Mouse (Mus musculus): ENCODE results near the gene March9. TPM values are rescaled to one million over a fixed set of nuclear protein-coding genes. Genes with fewer than 3 reads are reported as not detected.
"Not testable (repeated sequence)": the region's sequence is repeated elsewhere in the genome, so short reads cannot be mapped to it uniquely, and the experiment has no call there.

March9 gene
- total RNA-seq, 2 experiments from 2014 or later, result 6.3 to 6.8 TPM

GRCm38 (mm10) chr10:127080901-127081780 lies 21.2 kb upstream of the March9 start:
- no peak for DNase-seq (ENCODE audit: low spot score in 2 of 2)

- DNase-seq (ENCODE audit: low spot score in 2 of 2), result no peak
Observed at GRCm38 (mm10) chr10:127079665-127080391, 19.8 kb upstream of the March9 start.

- DNase-seq (ENCODE audit: low spot score in 2 of 2), result no peak
Observed at GRCm38 (mm10) chr10:127078677-127079575, 18.9 kb upstream of the March9 start.

DNA sequence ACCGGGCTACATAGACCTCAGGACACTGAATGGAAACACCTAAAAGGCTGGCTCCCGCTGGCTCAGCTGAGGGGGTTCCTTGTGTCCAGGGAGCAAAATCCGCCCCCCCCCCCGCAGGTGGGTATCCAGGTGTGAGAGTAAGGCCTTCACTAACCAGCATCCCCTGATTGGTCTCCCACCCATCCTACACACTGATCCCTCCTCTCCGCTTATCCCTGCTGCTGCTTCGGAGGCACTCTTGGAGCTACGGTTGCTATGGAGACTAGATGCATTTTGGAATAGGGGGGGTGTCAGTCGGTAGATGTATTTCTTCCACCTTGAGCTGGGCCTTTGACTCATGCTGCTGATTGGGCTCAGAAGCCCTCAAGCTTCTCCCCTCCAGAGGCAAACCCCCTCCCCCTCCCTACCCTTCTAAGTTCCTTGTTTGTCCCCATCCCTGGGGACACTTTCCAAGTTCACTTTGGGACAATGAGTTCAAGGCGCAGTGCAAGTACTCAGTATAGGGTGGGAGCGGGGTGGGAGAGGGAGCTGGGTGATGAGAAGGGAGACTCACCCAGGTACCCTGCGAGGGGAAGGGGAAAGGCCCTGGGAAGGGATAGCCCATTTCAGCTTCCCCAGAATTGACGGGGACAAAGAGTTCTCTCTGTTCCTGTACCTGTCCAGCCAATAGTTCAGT lies 18.2 kb upstream of the March9 start:
- no peak for DNase-seq (ENCODE audit: low spot score in 2 of 2)

GRCm38 (mm10) chr10:127077515-127077914 lies 17.5 kb upstream of the March9 start:
- no peak for DNase-seq (ENCODE audit: low spot score in 2 of 2)

DNA sequence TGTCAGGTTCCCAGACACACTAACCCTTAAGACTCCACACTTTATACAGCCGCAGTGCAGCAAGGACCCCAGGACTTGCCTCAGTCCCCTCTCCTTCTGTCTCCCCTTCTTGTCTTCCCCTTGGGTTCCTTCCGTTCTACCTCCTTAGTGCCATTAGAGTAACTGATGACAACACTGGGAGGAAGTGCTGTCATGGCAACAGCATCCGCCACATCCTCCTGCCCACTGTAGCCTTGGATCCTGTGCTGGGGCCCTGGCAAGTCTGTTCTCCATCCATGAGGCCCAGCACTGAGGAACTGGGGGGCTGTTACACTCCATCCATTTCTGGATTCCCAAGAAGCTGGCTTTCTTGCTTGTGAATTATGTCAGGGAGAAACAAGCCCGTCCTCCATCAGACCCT lies 16.1 kb upstream of the March9 start:
- DNase-seq (ENCODE audit: low spot score in 2 of 2), result no peak

- no peak for DNase-seq (ENCODE audit: low spot score in 2 of 2)
Observed at GRCm38 (mm10) chr10:127075651-127076050, 15.7 kb upstream of the March9 start.

GRCm38 (mm10) chr10:127075080-127075479 lies 15.1 kb upstream of the March9 start, which contains the start of gene Agap2:
Gene Agap2 (plus strand): TSS chr10:127075284.
- DNase-seq (ENCODE audit: low spot score in 2 of 2), result no peak

DNA sequence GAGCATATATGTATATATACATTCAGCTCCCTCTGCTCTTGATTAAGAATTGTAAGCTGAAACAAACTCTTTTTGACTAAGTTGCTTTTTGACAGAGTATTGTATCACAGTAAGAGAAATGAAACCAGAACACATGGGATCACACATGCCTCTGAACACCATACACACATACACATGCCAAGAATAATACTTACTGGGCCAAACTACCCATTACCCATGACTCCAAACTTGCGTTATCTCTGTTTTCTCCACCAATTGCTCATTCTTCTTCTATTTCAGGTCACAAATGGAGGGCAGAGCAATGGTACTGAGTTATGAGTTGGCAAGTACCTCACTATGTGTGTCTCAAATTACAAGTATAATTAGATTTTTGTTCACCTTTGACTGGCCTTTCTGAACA lies 14.0 kb upstream of the March9 start:
- DNase-seq (ENCODE audit: low spot score in 2 of 2), result no peak

- not testable (repeated sequence) for DNase-seq (ENCODE audit: low spot score in 2 of 2)
Observed at GRCm38 (mm10) chr10:127072969-127073368, 13.0 kb upstream of the March9 start.

GRCm38 (mm10) chr10:127072270-127072669 lies 12.3 kb upstream of the March9 start:
- DNase-seq (ENCODE audit: low spot score in 2 of 2), result not testable (repeated sequence)

GRCm38 (mm10) chr10:127071203-127071602 lies 11.2 kb upstream of the March9 start:
- no peak for DNase-seq (ENCODE audit: low spot score in 2 of 2)

DNA sequence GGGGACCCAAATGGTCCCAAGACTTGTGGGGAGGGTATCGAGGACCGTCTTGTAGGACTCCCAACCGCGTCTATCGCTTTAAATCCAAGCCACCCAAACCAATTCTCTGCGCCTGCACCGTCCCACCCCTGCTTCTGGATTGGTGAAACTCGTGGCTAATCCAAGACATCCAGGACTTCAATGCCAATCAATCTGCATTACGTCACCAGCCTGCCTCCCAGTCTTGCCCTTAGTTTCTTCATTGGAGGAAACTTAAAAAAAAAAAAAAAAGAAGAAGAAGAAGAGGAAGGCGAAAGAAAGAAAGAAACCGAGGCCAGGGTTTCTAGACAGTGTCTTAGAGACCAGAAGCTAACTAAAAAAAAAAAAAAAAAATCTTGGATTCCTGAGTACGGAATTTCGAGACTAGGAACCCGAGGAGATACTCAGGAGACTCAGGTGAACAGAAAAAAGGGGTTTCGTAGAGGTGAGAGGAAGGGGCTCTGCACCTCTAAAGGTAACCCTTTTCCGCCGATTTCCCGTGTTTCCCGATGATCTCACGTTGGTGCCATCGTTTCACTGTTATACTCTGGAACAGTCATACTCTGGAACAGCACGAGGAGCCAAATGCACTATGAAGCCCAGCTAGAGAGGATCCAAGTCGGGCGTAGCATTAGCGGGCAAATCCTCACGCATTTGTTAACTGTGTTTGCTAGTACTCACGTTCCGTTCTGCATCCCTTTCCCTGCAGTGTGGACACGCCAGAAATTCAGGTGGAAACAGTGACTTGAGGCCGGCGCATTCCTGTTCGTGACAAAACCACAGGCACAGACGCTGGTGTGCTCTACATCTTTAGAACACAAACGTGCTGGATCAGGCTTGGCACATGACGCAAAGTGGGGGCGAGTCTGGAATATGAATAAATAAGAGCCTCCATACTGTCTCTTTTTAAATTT lies 10.5 kb upstream of the March9 start, which contains the start of gene Tspan31:
Gene Tspan31, minus strand, starts transcription at position 75 of the 932 bp plus-strand sequence.
- peak; percentile 68 to 71 for DNase-seq (ENCODE audit: low spot score in 2 of 2)

DNA sequence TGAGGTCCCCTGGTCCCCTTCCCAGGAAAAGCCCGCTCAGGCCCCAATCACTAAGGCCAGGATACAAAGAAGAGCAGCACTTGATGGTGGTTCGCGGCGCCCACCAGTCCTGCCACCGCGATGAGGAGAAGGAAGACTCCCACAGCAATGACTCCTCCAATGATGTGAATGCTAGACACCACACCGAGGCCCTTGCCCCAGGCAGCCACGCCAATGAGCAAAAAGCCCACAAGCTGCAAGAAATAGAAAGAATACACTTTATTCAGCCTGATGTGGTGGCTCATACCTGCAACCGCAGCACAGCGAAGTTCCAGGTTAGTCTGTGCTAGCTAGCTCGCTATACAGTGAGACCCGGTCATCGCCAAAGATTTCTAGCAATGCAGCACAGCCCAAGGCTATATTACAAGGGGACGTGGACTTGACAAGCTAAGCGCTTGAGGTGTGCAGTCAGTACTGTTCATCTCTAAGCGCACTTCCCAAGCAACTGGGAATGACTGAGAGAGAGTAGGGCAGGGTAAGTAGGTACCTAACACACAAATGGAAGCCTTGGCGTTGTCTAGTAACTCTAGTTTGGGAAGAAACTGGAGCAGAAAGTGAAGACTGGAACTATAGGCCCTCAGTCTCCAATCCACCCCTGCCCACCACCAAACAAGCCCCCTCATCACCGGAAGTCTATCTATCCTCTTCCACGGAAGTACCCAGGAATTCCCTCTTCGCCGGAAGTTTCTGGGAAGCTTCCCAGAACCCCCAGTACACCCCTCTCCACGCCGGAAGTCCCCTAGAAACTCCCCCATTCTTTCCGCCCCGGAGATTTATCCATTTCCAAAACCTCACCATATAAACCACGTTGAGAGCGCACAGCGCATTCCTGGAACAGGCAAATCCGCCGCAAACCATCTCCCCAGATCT lies 9.6 kb upstream of the March9 start:
- DNase-seq (ENCODE audit: low spot score in 2 of 2), result no peak

DNA sequence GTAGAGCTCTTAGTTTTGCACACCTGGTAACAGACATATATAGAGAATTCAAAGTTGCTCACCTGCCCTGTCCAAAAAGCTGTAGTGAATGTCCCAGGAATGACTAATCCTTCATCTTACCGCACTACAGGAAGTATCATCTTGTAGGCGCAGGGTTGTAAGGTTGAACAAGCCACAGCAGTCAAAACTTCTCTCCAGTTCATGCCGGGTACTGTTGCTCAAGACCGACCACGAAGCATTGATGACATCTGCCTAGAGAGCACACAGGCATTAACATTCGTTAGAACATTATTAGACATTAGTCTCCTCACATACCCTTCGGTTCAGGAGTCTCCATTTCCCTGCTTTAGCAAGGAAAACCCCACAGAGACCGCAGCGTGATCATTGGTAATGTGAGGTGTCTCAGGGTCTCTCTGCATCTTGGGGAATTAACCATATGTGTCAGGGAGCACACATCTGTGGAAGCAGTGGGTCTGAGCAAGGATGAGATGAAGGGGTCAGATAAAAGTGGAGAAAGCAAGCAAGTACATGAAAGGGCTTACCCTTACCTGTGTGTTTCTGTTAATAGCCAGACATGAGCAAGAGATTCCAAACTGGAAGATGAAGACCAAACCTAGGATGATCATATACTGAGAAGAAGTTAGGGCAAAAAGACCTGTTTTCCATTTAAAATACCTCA lies 8.5 kb upstream of the March9 start:
- DNase-seq (ENCODE audit: low spot score in 2 of 2), result no peak

DNA sequence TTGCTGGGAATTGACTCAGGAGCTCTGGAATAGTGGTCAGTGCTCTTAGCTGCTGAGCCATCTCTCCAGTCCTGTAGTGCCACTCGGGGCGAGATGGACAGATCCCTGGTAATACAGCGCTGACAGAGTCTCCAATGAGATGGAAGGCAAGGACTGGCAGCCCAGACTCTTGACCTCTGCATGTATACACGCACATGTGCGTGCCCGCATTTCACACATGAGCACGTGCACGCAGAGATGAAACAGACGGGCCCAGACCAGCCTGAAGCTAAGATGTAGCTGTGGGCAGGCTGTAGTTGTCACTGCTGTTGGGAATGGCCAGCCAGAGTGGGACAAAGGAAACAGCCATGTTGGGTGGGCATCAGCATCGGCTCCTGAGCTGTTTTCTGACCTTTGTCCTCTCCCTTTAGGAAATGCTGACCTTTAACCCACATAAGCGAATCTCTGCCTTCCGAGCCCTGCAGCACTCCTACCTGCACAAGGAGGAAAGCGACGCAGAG lies 6.6 kb upstream of the March9 start:
- DNase-seq (ENCODE audit: low spot score in 2 of 2), result no peak

DNA sequence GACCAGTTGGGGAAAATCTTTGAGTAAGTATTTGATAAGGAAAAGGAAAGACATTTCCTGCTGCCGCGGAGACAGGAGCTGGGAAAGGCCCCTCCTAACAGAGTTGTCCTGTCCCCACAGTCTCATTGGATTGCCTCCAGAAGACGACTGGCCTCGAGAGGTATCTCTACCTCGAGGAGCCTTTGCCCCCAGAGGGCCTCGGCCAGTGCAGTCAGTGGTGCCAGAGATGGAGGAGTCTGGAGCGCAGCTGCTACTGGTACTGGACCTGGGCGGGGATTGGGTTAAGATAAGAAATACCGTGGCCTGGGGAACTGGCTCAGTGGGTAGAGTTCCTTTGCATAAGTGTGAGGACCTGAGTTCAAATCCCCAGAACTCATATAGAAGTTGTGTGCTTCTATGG lies 6.0 kb upstream of the March9 start:
- no peak for DNase-seq (ENCODE audit: low spot score in 2 of 2)

Data from adrenal gland, adult 18-20 months (tissue).